Mouse (Mus musculus): ENCODE data around the gene Ano6. TPM values are rescaled to one million over a fixed set of nuclear protein-coding genes. Genes with fewer than 3 reads are reported as not detected.

Gene Ano6
- total and polyA plus RNA-seq, 3 experiments = 14.9 to 27.0 (median 18.4) TPM

- in situ Hi-C loops (cut with MboI; ENCODE audit: low pct_ligation_motif_present, low pct_unique_long_range_greater_than_20kb, low sequenced_read_pairs) = no loop called here
Measured at GRCm38 (mm10) chr15:95898438-95898837, 107.8 kb downstream of the Ano6 start.

GRCm38 (mm10) chr15:95902396-95902795, 111.8 kb downstream of the Ano6 start:
- Histone ChIP-seq H3K27ac (ENCODE audit: insufficient read depth, low read depth) (no peak overlapping the region), H3K4me1 (ENCODE audit: control insufficient read depth in 1 of 2, insufficient read depth in 2 of 2) (peaks cover 8 to 24% of the 10 kb centered on the region in 2 experiments), H3K4me3 (replicated peaks in 1 of 3; ENCODE audit: low read depth in 2 of 3, low read length in 2 of 3, poor library complexity in 1 of 3) (no peak overlapping the region), H3K27me3 (replicated peaks) (no peaks in the 10 kb centered on the region), H3K79me2 (replicated peaks; ENCODE audit: control insufficient read depth, extremely low read depth, insufficient read depth, poor library complexity, severe bottlenecking) (no peaks in the 10 kb centered on the region), H3K9ac (ENCODE audit: insufficient read depth, low read depth) (no peak overlapping the region), H3K9me3 (replicated peaks; ENCODE audit: low read length) (no peaks in the 10 kb centered on the region), H3K36me3 (replicated peaks in 1 of 2; ENCODE audit: control insufficient read depth in 1 of 2, insufficient read depth in 1 of 2, low read length in 1 of 2) (peaks cover 5 to 30% of the 10 kb centered on the region in 2 experiments), H3K4me2 (ENCODE audit: insufficient read depth, low read depth, poor library complexity, severe bottlenecking) (no peak overlapping the region)
- DNase-seq (ENCODE audit: extremely low read depth) = no peak
- in situ Hi-C loops (cut with MboI; ENCODE audit: low pct_ligation_motif_present, low pct_unique_long_range_greater_than_20kb, low sequenced_read_pairs) = no loop called here
- dilution Hi-C loops (cut with MboI; ENCODE audit: extremely low pct_ligation_motif_present, extremely low pct_unique_long_range_greater_than_20kb, low sequenced_read_pairs) = no loop called here
- TF ChIP-seq TCF12 (IDR thresholded peaks at IDR 0.05; ENCODE audit: low read depth, low read length) (no peak), ZNF384 (IDR thresholded peaks at IDR 0.05; ENCODE audit: low read depth, low read length) (no peak), KAT2A (IDR thresholded peaks at IDR 0.05; ENCODE audit: insufficient replicate concordance, low read length) (no peak), HCFC1 (IDR thresholded peaks at IDR 0.05; ENCODE audit: low read depth, low read length) (no peak), CHD1 (IDR thresholded peaks at IDR 0.05; ENCODE audit: low read depth, low read length) (no peak), ZC3H11A (IDR thresholded peaks at IDR 0.05; ENCODE audit: low read depth, low read length) (no peak), EP300 (IDR thresholded peaks at IDR 0.05; ENCODE audit: low read length) (no peak), NRF1 (IDR thresholded peaks at IDR 0.05; ENCODE audit: low read depth, low read length) (no peak), IRF4 (IDR thresholded peaks at IDR 0.05; ENCODE audit: low read depth, low read length) (no peak), NELFE (IDR thresholded peaks at IDR 0.05; ENCODE audit: low read depth, low read length) (no peak), ZKSCAN1 (IDR thresholded peaks at IDR 0.05; ENCODE audit: borderline replicate concordance, low read depth, low read length) (no peak), SMC3 (IDR thresholded peaks at IDR 0.05; ENCODE audit: low read depth, low read length) (no peak), ELF1 (IDR thresholded peaks at IDR 0.05; ENCODE audit: low read depth, low read length) (no peak), CHD2 (IDR thresholded peaks at IDR 0.05; ENCODE audit: low read length) (no peak), PAX5 (IDR thresholded peaks at IDR 0.05; ENCODE audit: low read length) (no peak), ZMIZ1 (IDR thresholded peaks at IDR 0.05; ENCODE audit: low read depth, low read length) (no peak), POLR2AphosphoS2 (IDR thresholded peaks at IDR 0.05; ENCODE audit: low read depth, low read length) (no peak), MYC (IDR thresholded peaks at IDR 0.05; ENCODE audit: low read depth, low read length) (no peak), RAD21 (IDR thresholded peaks at IDR 0.05; ENCODE audit: low read depth, low read length) (no peak), MXI1 (IDR thresholded peaks at IDR 0.05; ENCODE audit: low read depth, low read length) (no peak)

More at GRCm38 (mm10) chr15:95898438-95898837, 107.8 kb downstream of the Ano6 start:
- no peaks in the 10 kb centered on the region for H3K27me3 ChIP-seq (replicated peaks)
- no peaks in the 10 kb centered on the region for H3K79me2 ChIP-seq (replicated peaks; ENCODE audit: control insufficient read depth, extremely low read depth, insufficient read depth, poor library complexity, severe bottlenecking)
- TF ChIP-seq MAZ (IDR thresholded peaks at IDR 0.05; ENCODE audit: low read depth, low read length) (no peak), ZMIZ1 (IDR thresholded peaks at IDR 0.05; ENCODE audit: low read depth, low read length) (no peak), UBTF (IDR thresholded peaks at IDR 0.05; ENCODE audit: low read depth, low read length) (no peak), ZNF384 (IDR thresholded peaks at IDR 0.05; ENCODE audit: low read depth, low read length) (no peak), ELF1 (IDR thresholded peaks at IDR 0.05; ENCODE audit: low read depth, low read length) (no peak)
- peaks cover 7 to 22% of the 10 kb centered on the region in 2 experiments; a peak in 3 of 4 replicates for H3K4me1 ChIP-seq (ENCODE audit: control insufficient read depth in 1 of 2, insufficient read depth in 2 of 2)
- no peaks in the 10 kb centered on the region for H3K9me3 ChIP-seq (replicated peaks; ENCODE audit: low read length)
- dilution Hi-C loops (cut with MboI; ENCODE audit: extremely low pct_ligation_motif_present, extremely low pct_unique_long_range_greater_than_20kb, low sequenced_read_pairs) = no loop called here
- no peak overlapping the region for H3K4me3 ChIP-seq (replicated peaks in 1 of 3; ENCODE audit: low read depth in 2 of 3, low read length in 2 of 3, poor library complexity in 1 of 3)
- peaks cover 7 to 46% of the 10 kb centered on the region in 2 experiments for H3K36me3 ChIP-seq (replicated peaks in 1 of 2; ENCODE audit: control insufficient read depth in 1 of 2, insufficient read depth in 1 of 2, low read length in 1 of 2)
- DNase-seq (ENCODE audit: extremely low read depth) = no peak
- no peak overlapping the region for H3K27ac ChIP-seq (ENCODE audit: insufficient read depth, low read depth)
- no peak overlapping the region for H3K4me2 ChIP-seq (ENCODE audit: insufficient read depth, low read depth, poor library complexity, severe bottlenecking)
- H3K9ac ChIP-seq (ENCODE audit: insufficient read depth, low read depth) = no peak overlapping the region

All from CH12.LX (cell line).